Mouse (Mus musculus) thymus, postnatal 10 days (tissue): ENCODE results near the gene Ang5.
"Not testable (repeated sequence)": the region's sequence is repeated elsewhere in the genome, so short reads cannot be mapped to it uniquely, and the experiment has no call there.

Source experiments
- DNase-seq, 2 experiments: peaks; one replicate each; pipeline ENCODE4 v3.0.0; 2021; ENCODE audit warnings: low spot score in 2 of 2

Ang5 gene

GRCm38 (mm10) chr14:43956769-43957168, at the start of gene Ang5:
Ang5 (plus strand) TSS chr14:43957069.
- DNase-seq: not testable (repeated sequence)

DNA sequence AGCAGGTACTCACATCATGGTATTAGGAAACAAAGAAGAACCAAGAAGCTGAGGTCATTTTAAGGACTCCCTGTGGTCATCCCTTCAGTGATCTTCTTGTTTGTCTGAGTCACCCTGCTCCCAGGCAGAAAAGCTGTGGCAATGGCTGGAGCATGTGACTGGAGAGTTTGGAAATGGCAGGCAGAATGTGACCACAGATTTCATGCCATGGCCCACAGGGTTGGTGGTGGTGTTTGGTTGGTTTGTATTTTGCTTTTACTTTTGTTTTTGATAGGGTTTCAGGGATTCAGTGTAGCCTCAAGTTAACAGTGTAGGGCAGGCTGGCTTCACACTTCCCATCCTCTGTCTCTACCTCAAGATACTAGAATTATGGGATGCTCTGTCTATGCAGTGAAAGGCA, 38.7 kb upstream of the Ang5 start:
- not testable (repeated sequence) for DNase-seq

DNA sequence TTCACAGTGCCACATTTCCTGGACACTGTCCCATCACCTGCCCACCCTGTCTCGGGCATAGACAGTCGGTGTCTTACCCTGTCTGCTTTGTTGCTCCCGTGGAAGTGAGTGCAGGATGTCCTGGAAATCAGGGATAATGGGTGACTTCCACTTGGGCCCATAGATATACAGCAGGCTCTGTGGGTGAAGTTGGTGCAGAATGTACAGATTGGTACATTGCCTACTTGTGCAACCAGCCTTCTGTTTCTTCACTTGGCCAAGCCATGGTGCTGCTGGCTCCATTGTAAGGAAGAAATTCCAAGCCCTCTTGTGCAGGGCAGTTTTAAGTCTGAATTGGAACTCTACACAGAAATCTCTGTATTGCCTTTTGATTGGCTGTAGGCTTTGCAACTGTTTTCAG, 33.4 kb upstream of the Ang5 start, which contains the start of gene Ear10:
Gene Ear10, minus strand, starts transcription at position 101 of the 400 bp plus-strand sequence.
- not testable (repeated sequence) for DNase-seq

DNA sequence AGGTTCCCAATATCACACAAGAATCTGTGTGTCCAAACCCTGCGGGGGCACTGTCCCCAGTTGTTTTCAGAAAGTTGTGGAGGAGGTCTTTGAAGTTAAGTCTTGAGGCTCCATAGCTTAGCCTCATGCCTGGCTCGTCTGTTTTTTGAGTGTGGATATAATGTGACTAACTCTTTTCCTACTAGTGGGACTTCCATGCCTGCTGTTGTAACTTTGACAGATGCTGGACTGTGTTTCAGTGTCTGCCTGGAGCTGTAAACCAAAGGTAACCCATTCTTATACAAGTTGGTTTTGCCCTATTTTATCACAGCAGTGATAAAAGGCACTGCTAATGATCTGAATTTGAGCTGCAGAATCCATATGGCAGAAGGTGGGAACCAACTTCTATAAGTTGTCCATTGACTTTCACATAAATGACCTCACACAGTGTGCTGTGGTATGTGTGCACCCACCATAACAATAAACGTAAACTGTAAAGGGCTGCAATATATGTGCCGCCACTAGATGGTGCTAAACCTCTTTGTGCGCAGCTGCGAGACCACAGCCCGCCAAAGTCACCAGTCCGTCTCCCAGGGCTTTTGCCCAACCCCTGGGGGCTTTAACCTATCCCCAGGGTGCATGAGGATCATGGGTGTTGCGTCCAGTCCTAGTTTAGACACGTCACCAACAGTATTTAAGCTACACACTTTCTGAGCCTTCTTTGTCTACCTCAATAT, 32.0 kb upstream of the Ang5 start, which contains the start of gene Gm8113:
Gene Gm8113, plus strand, starts transcription at position 703 of the 716 bp plus-strand sequence.
- peak; percentile 5 to 23 for DNase-seq

DNA sequence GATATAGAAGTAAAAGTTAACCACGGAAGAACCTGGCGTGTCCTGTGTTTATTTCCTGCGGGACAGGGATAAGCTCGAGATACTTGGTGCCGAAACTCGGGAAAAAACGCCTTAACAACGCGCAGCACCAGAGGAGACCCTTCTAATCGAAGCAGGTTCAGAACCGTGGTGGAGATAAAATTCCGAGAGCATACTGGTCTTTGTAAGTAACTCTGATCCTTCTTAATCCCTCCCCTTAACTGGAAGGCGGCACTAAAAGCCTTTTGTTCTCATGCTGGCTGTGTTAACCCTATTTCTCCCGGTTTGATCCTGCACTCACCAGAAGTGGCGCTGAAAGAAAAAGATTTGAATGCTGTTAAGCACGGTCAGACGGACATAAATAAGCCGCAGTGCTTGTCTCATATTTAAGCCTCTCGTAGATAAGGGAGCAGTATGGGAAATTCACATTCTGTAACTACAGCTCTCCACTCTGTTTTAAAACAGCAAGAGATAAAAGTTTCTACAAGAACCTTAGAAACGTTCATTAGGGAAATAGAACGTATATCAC, 31.4 kb upstream of the Ang5 start:
- DNase-seq: not testable (repeated sequence)

- DNase-seq: peak in 1 of 2 experiments; percentile 3
Observed at GRCm38 (mm10) chr14:43932991-43933390, 23.9 kb upstream of the Ang5 start.

- DNase-seq: not testable (repeated sequence)
Observed at GRCm38 (mm10) chr14:43933399-43933798, 23.5 kb upstream of the Ang5 start.

GRCm38 (mm10) chr14:43953382-43953781, 3.5 kb upstream of the Ang5 start:
- DNase-seq: not testable (repeated sequence)

GRCm38 (mm10) chr14:43955074-43955473, 1.8 kb upstream of the Ang5 start:
- not testable (repeated sequence) for DNase-seq

DNA sequence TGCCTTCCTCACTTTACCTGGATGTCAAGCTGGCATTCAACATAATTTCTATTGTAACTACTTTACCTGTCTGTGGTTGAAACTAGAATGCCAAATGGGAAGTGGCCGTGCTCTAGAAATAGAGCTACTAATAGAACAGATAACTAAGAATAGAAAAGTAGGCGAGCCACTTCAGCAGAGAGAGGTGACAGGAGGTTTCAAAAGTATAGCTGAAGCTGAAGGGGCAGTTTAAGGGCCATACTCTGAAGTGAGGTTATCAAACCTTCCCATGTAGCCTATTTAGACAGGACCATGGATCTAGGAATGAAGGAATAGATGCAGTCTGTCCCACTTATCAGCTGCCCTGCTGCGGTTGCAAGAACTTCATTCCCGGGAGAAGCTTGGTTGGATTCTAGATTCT, 26.6 kb downstream of the Ang5 start:
- DNase-seq: no peak

DNA sequence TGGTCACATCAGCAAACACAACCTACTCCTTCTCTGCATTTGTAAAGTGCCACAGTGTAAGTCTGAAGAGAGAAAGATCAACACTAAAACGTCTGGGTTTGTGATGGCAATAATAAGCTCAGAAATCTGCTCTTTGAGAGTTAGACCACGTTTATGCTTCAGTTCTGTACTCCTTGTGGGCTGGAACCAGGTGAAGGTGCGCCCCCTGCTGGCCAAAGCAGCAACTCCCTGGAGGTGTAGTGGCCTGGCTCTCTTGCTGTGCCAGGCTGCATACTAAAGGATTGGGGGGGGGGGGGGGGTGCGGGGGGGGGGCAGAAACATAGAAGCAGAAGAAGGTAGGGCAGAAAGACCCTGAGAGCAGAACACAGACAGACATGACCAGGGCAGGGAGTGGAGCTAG, 27.0 kb downstream of the Ang5 start:
- DNase-seq: peak in 1 of 2 experiments; percentile 25

- DNase-seq: no peak
Observed at GRCm38 (mm10) chr14:43986147-43986546, 29.3 kb downstream of the Ang5 start.

- peak; percentile 3 to 41 for DNase-seq
Observed at GRCm38 (mm10) chr14:43987404-43987803, 30.5 kb downstream of the Ang5 start.

DNA sequence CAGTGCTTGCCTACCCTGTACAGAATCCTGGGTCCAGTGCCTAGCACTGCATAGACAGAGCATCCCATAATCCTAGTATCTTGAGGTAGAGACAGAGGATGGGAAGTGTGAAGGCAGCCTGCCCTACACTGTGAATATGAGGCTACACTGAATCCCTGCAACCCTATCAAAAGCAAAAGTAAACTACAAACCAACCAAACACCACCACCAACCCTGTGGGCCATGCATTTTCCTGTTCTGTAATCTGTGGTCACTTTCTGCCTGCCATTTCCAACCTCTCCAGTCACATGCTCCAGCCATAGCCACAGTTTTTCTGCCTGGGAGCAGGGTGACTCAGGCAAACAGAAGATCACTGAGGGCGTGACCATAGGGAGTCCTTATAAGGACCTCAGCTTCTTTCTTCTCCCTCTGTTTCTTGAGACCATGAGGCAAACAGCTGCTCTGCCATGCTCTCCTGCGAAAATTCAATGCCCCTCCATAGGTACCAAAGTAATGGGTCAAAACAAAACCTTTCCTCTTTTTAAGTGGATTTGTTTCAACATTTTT, 41.7 kb downstream of the Ang5 start:
- DNase-seq: not testable (repeated sequence)

- DNase-seq: no peak
Observed at GRCm38 (mm10) chr14:44001600-44001999, 44.7 kb downstream of the Ang5 start.

- no peak for DNase-seq
Observed at GRCm38 (mm10) chr14:44002169-44002568, 45.3 kb downstream of the Ang5 start, which contains the start of gene Ang6. Ang6 (minus strand) TSS chr14:44002269.

DNA sequence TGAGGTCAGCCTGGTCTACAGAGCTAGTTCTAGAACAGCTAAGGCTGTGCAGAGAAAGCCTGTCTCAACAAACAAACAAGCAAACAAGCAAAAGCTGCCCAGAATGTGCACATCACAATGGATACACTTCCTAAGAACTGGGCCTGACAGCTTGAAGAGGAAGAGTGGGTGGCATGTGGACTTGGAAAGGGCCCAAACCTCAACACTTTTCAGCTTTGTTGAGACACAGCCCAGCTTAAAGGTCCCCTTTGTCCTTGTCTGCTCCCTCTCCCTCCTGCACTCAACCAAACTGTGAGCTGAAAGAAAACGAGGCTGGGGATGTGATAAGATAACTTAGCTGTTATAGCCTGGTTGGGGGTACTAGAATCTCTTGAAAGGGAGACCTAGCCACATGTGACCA, 51.2 kb downstream of the Ang5 start:
- DNase-seq: not testable (repeated sequence)

DNA sequence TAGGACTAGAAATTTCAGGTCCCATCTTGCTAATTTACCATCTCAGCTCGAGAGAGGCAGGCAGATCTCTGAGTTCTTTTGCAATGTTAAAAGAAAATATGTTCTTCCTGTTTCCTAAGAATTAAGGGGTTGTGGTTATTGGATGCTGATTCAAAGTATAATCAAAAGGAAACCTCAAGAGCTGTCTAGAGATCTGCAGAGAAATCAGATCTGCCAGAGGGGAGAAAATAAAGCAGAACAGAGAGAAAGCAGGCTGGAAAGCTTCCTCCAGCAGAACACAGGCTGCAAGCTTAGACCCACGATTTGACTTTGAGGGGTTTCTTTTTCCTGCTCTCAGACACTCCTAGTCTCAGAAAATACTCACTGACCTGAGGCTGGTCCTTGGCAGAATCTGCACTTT, 52.8 kb downstream of the Ang5 start:
- not testable (repeated sequence) for DNase-seq
